In genomic region chr11:53351943-53352590, GRCm38 (mm10) we compare ENCODE assay signal across 8 mouse cellular contexts. TPM values are rescaled to one million over a fixed set of nuclear protein-coding genes. Genes with fewer than 3 reads are reported as not detected.
DNase-seq lines count a peak whose midpoint lies in the region; ATAC-seq and TF ChIP-seq lines count a peak whose summit lies in the region.

No protein-coding gene starts in this region.

- peaks cover 7% of the 10 kb centered on the region; the same call in 1 of the 2 replicates for H3K36me3 ChIP-seq in heart, embryonic 14.5 days (ENCODE audit: control insufficient read depth, insufficient read depth, low read length)
- H3K36me3 ChIP-seq in heart, postnatal 0 days (replicated peaks; ENCODE audit: control insufficient read depth, insufficient read depth, low read length), result no peaks in the 10 kb centered on the region
- 0 out of 2 replicates have a peak, but pooled peaks cover 2% of the 10 kb centered on the region for H3K36me3 ChIP-seq in liver, postnatal 0 days (replicated peaks; ENCODE audit: insufficient read depth, low read length)

- H3K9me3 ChIP-seq in heart, embryonic 14.5 days (ENCODE audit: control insufficient read depth, low read length), result no peaks in the 10 kb centered on the region
- H3K9me3 ChIP-seq in heart, postnatal 0 days (replicated peaks; ENCODE audit: control insufficient read depth, low read length), result no peaks in the 10 kb centered on the region
- no peaks in the 10 kb centered on the region for H3K9me3 ChIP-seq in liver, postnatal 0 days (ENCODE audit: low read length)

- peak overlapping the region; percentile 63 to 84 for H3K4me3 ChIP-seq in heart, embryonic 14.5 days (ENCODE audit: control insufficient read depth in 1 of 2, insufficient read depth in 1 of 2, low read depth in 1 of 2, low read length in 2 of 2)
- peak overlapping the region; percentile 98 for H3K4me3 ChIP-seq in heart, postnatal 0 days (ENCODE audit: low read depth, low read length)
- H3K4me3 ChIP-seq in liver, postnatal 0 days (ENCODE audit: low read depth, low read length), result peak overlapping the region; percentile 87

- ATAC-seq in heart, embryonic 14.5 days (ENCODE audit: insufficient number of reproducible peaks, insufficient read depth, low FRiP score, low read depth), result no peak
- ATAC-seq in heart, postnatal 0 days (ENCODE audit: insufficient read depth, low read depth), result no peak
- no peak for ATAC-seq in liver, postnatal 0 days

- H3K27me3 ChIP-seq in heart, embryonic 14.5 days (ENCODE audit: control insufficient read depth, insufficient read depth, low read length), result no peaks in the 10 kb centered on the region
- H3K27me3 ChIP-seq in heart, postnatal 0 days (ENCODE audit: control insufficient read depth, insufficient read depth, low read length), result no peaks in the 10 kb centered on the region
- no peaks in the 10 kb centered on the region for H3K27me3 ChIP-seq in liver, postnatal 0 days (ENCODE audit: insufficient read depth, low read length)

- peaks cover 0 to 14% of the 10 kb centered on the region in 2 experiments; a peak in 2 of 4 replicates for H3K4me1 ChIP-seq in heart, embryonic 14.5 days (ENCODE audit: control insufficient read depth in 2 of 2, insufficient read depth in 2 of 2, low read length in 2 of 2)
- peaks cover 8% of the 10 kb centered on the region; the same call in 1 of the 2 replicates for H3K4me1 ChIP-seq in heart, postnatal 0 days (ENCODE audit: control insufficient read depth, insufficient read depth)
- H3K4me1 ChIP-seq in liver, postnatal 0 days (ENCODE audit: insufficient read depth), result peaks cover 10% of the 10 kb centered on the region; the same call in 1 of the 2 replicates

- peak overlapping the region; percentile 93 to 94 for H3K27ac ChIP-seq in heart, embryonic 14.5 days (replicated peaks in 1 of 2; ENCODE audit: control insufficient read depth in 1 of 2, insufficient read depth in 1 of 2, low read depth in 2 of 2, low read length in 2 of 2)
- H3K27ac ChIP-seq in heart, postnatal 0 days (ENCODE audit: low read depth), result peak overlapping the region; percentile 100
- H3K27ac ChIP-seq in liver, postnatal 0 days (ENCODE audit: low read depth), result peak overlapping the region; percentile 99

- DNase-seq in heart, postnatal 25 days (ENCODE audit: low spot score), result no peak
- DNase-seq in Muller cell, postnatal 12 days (ENCODE audit: inconsistent ontology term), result peak; percentile 16
- DNase-seq in heart, postnatal 0 days (ENCODE audit: low spot score), result no peak
- no peak for DNase-seq in liver, postnatal 0 days
- no peak for DNase-seq in B cell, adult 2 months
- DNase-seq in spleen, postnatal 14 days (ENCODE audit: low spot score in 2 of 2), result no peak
- no peak for DNase-seq in gastrocnemius, adult 8-10 months (ENCODE audit: low spot score in 2 of 2)

- TF ChIP-seq EP300 in heart, postnatal 0 days (IDR thresholded peaks at IDR 0.05; ENCODE audit: low read depth), result no peak
- TF ChIP-seq EP300 in liver, postnatal 0 days (IDR thresholded peaks at IDR 0.05; ENCODE audit: low read depth), result no peak

- peak overlapping the region; percentile 86 for H3K9ac ChIP-seq in heart, embryonic 14.5 days (ENCODE audit: low read length)
- H3K9ac ChIP-seq in heart, postnatal 0 days (replicated peaks; ENCODE audit: low read depth, low read length), result peak overlapping the region; percentile 99
- peak overlapping the region; percentile 99 for H3K9ac ChIP-seq in liver, postnatal 0 days (replicated peaks)

- H3K4me2 ChIP-seq in heart, embryonic 14.5 days (ENCODE audit: low read length), result peak overlapping the region; percentile 94
- peak overlapping the region; percentile 94 for H3K4me2 ChIP-seq in heart, postnatal 0 days (ENCODE audit: low read depth, low read length)
- H3K4me2 ChIP-seq in liver, postnatal 0 days (ENCODE audit: low read depth, low read length), result peak overlapping the region; percentile 91

- WGBS in heart, embryonic 14.5 days, result 3% methylated on average over 14 of the region's 14 CpGs
- 3% methylated on average over 14 of the region's 14 CpGs for WGBS in heart, postnatal 0 days
- 7% methylated on average over 14 of the region's 14 CpGs for WGBS in liver, postnatal 0 days (ENCODE audit: insufficient replicate concordance)

- intact Hi-C loops in heart, postnatal 25 days (cut with DNase I), result loop anchor here (5.0 kb wide), 1 partner anchor 45 kb away; no protein-coding TSS in a partner anchor

- no peak for TF ChIP-seq CTCF in heart, postnatal 0 days (IDR thresholded peaks at IDR 0.05; ENCODE audit: low read depth)
- TF ChIP-seq CTCF in liver, postnatal 0 days (IDR thresholded peaks at IDR 0.05; ENCODE audit: low read depth), result no peak

RNA-seq across cellular contexts. Expression of gene Aff4, which starts 1.4 kb away (rescaled TPM):
- polyA plus RNA-seq in heart, embryonic 14.5 days (2014; fragmentation: Nextera tagmentation; extraction: Ambion mirVana), result 56.2 and 72.9 TPM in 2 replicates
- total RNA-seq in heart, postnatal 25 days (2021), result 10 to 100 TPM; 84.5 to 91.1 TPM
- 59.6 and 70.1 TPM in 2 replicates for total RNA-seq in heart, postnatal 0 days (2014; rRNA removed; ENCODE audit: low replicate concordance)
- polyA plus RNA-seq in heart, postnatal 0 days (2015; fragmentation: Nextera tagmentation; extraction: Ambion mirVana), result 27.6 and 36.0 TPM in 2 replicates
- polyA plus RNA-seq in liver, postnatal 0 days (2015; fragmentation: Nextera tagmentation; extraction: Ambion mirVana), result 9.1 and 12.4 TPM in 2 replicates
- 100 to 1,000 TPM in 1 of 4 experiments, 10 to 100 TPM in 3; 72.4 to 108 (median 78.6) TPM for total RNA-seq in gastrocnemius, adult 8-10 months (2022)

RNA-seq across cellular contexts. Expression of gene Zcchc10, which starts 27.6 kb away (rescaled TPM):
- 15.8 and 17.5 TPM in 2 replicates for polyA plus RNA-seq in heart, embryonic 14.5 days (2014; fragmentation: Nextera tagmentation; extraction: Ambion mirVana)
- total RNA-seq in heart, postnatal 25 days (2021), result 1 to 10 TPM; 6.1 to 7.9 TPM
- total RNA-seq in heart, postnatal 0 days (2014; rRNA removed; ENCODE audit: low replicate concordance), result 1.2 TPM in 1 of 2 replicates, not detected in the other
- 15.3 and 15.4 TPM in 2 replicates for polyA plus RNA-seq in heart, postnatal 0 days (2015; fragmentation: Nextera tagmentation; extraction: Ambion mirVana)
- polyA plus RNA-seq in liver, postnatal 0 days (2015; fragmentation: Nextera tagmentation; extraction: Ambion mirVana), result 6.0 and 7.4 TPM in 2 replicates
- total RNA-seq in gastrocnemius, adult 8-10 months (2022), result 10 to 100 TPM in 1 of 4 experiments, 1 to 10 TPM in 3; 5.1 to 11.2 (median 6.2) TPM

RNA-seq across cellular contexts. Expression of gene Hspa4, which starts 51.8 kb away (rescaled TPM):
- polyA plus RNA-seq in heart, embryonic 14.5 days (2014; fragmentation: Nextera tagmentation; extraction: Ambion mirVana), result 66.8 and 74.0 TPM in 2 replicates
- total RNA-seq in heart, postnatal 25 days (2021), result 100 to 1,000 TPM; 124 to 135 TPM
- 54.0 and 64.3 TPM in 2 replicates for total RNA-seq in heart, postnatal 0 days (2014; rRNA removed; ENCODE audit: low replicate concordance)
- polyA plus RNA-seq in heart, postnatal 0 days (2015; fragmentation: Nextera tagmentation; extraction: Ambion mirVana), result 59.0 and 75.6 TPM in 2 replicates
- polyA plus RNA-seq in liver, postnatal 0 days (2015; fragmentation: Nextera tagmentation; extraction: Ambion mirVana), result 37.4 and 41.4 TPM in 2 replicates
- 10 to 100 TPM; 68.4 to 86.4 (median 78.9) TPM for total RNA-seq in gastrocnemius, adult 8-10 months (2022)
